Mouse (Mus musculus): ENCODE data around the gene Egflam.

The Egflam gene

DNA sequence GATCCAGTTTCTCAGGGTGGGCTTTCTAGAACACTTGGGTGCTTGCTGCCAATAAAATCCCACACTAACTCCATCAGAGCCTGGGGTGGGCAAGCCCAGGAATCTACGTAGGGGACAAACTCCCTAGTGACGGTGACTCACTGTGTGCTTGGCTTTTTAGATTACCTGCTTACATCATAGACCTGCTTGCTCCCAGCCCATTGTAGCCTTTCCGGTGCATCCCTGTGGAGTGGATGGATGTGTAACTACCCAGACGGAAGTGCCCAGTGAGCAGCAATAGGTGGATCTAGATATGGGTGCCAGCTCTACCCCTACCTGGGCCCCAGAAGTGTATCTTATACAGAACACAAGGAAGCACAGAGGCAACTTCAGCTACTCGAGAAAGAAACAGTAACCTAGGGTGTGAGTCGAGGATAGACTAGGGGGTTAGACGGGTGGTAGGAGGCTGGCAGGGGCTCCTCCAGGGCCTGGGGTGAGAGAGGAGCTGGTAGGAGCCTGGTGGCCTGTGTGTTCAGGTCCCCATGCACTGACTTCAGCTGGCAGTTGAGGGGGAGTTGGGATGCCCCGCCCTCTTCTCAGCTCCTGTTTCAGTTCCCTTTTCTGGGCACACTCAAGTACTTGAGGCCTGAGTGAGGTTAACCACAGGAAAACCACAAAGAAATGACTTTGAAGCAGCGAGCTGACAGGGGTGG lies 181.5 kb downstream of the Egflam start:
- peak; percentile 51 to 54 for DNase-seq

- peak in 1 of 2 experiments; percentile 50 for DNase-seq
These were observed 182.3 kb downstream of the Egflam start for GRCm38 (mm10) chr15:7215845-7216244.

- DNase-seq, result peak; percentile 74 to 83
These were observed 184.5 kb downstream of the Egflam start for GRCm38 (mm10) chr15:7213683-7214082.

- no peak for DNase-seq
These were observed 190.0 kb downstream of the Egflam start for GRCm38 (mm10) chr15:7208180-7208579.

DNA sequence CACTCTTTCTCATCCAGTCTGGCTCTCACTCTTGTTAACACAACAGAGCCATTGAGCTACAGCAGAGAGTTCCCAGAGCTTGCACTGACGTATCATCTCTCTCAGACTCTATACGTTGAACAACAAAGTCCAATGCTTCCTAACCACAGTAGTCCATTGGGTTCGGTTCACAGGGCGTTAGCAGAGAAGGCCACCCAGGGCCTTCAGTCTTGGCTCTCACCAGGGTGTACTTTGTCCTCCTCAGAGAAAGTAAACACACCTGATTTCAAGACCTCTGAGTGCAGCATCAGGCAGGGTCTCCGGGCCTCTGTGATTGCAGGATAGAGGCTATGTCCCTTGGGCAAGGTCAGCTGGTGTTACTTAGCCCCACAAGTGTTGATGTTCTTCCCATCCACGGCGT lies 190.9 kb downstream of the Egflam start:
- no peak for DNase-seq

DNA sequence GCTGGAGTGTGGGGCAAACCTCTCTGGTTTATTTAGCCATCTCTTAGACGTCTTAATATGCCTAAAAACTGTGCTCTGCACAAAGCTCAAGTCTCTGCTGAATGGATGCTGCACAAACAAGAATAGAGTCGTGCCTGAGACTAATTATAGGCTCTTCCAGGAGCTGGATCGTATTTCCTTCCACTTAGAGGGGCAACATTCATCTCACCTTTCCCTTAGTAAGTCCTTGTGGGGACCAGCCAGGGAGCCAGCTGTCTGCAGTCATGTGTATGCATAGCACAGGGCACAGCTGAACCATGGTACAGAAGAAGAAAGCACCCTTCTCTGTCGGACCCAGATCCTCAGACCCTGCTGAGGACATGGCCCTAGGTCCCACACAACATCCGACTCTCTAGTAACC lies 192.1 kb downstream of the Egflam start:
- no peak for DNase-seq

- DNase-seq, result no peak
These were observed 193.3 kb downstream of the Egflam start for GRCm38 (mm10) chr15:7204917-7205316.

DNA sequence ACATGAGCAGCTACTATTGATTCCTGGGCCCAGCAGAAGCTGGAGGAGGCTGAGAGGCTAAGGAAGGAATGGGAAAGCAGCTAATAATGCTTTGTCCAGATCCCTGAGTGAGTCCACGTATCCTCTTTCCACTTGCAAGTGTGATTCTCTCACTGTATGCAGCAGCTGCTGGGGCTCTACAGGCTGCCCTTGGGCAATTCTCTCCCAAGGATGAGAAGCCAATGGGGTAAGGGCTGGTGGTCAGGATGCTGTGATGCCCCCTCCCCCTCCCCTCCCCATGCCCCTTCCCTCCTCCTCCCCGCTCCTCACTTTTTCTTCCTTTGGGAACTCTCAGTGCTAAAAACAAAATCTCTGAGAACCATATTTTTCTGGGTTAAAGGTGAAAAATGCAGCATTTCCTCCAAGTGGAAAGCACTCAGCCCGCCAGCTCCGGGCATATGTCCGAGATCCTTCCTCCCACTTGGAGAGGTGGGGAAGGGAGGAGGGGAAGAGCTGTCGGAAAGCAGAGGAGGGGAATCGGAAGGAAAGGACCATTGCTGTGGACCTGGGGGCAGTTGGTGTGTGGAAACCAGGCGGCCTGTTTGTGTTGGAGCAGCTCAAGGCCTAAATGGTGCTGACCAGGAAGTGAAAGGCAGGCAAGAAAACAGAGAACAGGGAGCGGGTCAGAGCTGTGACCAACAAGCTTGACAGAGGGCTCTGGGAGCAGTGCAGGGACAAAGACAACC lies 194.4 kb downstream of the Egflam start:
- DNase-seq, result peak; percentile 76 to 87

DNA sequence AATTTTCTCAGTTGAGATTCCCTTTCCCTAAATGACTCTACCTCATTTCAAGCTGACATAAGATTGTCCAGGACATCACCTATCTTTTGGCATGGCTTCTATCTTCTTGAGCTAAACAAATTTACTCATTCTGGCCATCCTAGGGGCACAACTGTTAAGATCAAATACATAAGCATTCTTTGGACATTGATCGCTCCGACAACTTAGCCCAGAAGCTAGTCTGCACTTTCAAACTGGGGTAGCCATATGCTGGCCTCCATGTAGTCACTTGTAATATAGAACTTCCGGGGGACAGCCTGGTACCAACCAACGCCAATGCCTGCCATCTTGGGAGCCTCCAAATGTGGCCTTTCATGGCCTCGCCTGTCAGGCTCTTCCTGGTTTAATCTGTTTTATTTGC lies 195.2 kb downstream of the Egflam start:
- no peak for DNase-seq

- peak in 1 of 2 experiments; percentile 55 for DNase-seq
These were observed 196.5 kb downstream of the Egflam start for GRCm38 (mm10) chr15:7201421-7202380.

- DNase-seq, result no peak
These were observed 197.9 kb downstream of the Egflam start for GRCm38 (mm10) chr15:7200286-7200685.

GRCm38 (mm10) chr15:7198816-7199215 lies 199.4 kb downstream of the Egflam start:
- no peak for DNase-seq

DNA sequence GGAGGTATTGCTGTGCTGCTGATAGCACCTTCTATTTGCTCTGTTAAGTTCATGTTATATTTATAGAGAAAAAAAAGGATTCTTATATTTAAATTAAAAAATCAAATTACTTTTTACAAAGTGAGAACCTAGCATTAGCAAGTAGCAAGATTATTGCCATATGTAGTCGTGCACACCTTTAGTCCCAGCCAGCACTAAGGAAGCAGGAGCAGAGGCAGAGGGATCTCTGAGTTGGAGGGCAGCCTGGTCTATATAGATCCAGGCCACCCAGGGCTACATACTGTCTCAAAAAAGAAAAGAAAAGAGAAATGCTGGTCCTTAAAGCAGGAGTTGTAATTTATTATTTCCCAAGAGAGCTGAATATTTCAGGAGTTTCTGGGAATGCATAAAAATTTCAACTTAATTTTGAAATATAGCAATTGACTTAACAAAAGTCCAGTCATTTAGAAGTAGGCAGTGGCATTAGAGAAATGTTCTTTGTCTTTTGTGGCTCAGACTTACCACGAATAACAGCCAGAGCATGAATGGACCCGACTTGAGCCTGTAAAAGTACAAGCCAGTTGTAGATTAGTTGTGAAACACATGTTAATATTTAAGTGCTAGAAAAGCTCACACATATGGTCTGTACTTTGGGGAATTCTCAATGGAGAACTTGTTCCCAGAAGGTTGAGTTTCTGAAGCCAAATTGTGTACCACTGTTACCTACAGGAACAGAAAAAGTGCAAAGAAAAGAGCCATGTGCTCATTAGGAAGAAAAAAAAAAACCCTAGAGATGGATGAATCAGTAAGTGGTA lies 200.3 kb downstream of the Egflam start:
- DNase-seq, result no peak

GRCm38 (mm10) chr15:7194748-7195221 lies 203.4 kb downstream of the Egflam start:
- DNase-seq, result no peak

- no peak for DNase-seq
These were observed 204.0 kb downstream of the Egflam start for GRCm38 (mm10) chr15:7194147-7194720.

DNA sequence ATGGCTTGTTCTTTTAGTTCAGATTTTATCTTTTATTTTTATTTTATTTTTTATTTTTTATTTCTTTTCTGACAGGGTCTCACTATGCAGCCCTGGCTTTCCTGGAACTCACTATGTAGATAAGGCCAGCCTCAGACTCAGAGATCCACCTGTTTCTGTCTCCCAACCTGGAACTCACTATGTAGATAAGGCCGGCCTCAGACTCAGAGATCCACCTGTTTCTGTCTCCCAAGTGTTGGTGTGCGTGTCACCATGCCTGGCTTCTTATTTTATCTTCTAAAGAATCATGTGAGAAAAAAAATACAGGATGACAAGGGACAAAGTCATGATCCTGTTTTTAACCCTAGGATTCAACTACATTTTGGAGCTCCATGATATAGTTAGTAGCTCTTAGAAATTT lies 205.6 kb downstream of the Egflam start:
- DNase-seq, result no peak

DNA sequence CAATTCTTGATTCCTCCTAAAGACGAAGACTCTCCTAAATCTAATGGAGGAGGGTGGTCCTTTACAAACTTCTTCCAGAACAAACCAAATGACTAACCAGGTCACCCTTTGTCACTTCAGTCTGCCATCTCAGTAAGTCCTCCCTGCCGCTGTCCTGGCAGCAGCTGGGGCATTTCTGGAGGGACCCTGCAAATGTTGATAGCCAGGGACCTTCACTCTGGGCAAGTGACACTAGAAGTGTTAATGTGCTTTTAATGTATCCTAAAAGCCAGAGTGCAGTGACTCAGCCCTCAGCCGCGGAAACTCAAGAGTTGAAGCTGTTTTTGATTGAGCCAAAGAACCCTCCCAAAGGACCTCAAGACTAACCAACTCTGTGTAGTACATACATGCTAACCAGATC lies 207.1 kb downstream of the Egflam start:
- DNase-seq, result peak in 1 of 2 experiments; percentile 57

GRCm38 (mm10) chr15:7189678-7190454 lies 208.3 kb downstream of the Egflam start:
- DNase-seq, result peak; percentile 45 to 64

GRCm38 (mm10) chr15:7187682-7188081 lies 210.5 kb downstream of the Egflam start:
- DNase-seq, result peak in 1 of 2 experiments; percentile 36

DNA sequence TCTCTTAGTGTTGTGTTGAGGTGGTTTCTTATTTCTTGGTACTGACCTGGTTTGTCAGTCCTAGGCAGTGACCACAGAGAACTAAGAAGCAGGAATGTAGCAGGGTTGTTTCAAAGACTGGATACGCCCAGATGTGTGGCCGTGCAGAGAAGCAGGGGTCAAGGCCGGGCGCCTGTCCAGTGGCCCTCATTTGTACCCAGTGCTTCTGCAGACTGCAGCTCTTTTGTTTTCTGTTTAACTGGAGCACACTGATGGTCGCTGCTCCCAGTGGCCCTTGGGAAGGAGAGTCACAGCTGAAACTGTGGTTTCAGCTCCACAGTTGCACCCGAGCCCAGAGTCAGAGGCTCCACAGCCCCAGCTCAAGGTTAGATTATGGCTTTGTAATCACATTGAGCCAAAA lies 217.6 kb downstream of the Egflam start:
- no peak for DNase-seq

DNA sequence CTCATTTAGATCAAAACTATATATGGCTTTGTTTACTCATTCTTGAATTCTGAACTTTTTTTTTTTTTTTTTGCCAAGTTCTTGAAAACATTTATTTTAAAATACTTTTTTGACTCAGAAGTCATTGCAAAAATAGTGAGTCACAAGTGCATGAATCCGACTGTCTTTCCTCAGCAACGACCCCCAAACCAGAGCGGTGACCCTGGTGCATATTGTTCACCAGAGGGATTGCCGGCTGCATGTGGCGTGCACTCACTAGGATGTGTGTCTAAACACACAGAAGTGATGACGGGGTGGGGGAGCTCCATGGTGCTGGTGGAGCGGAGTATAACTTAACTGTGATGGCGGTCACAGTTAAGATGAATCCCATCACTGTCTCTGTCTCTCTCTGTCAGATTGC lies 224.4 kb downstream of the Egflam start:
- DNase-seq, result no peak

All from lung, postnatal 4 days (tissue).